ENCODE assay signal across 9 mouse cellular contexts in the genomic region with DNA sequence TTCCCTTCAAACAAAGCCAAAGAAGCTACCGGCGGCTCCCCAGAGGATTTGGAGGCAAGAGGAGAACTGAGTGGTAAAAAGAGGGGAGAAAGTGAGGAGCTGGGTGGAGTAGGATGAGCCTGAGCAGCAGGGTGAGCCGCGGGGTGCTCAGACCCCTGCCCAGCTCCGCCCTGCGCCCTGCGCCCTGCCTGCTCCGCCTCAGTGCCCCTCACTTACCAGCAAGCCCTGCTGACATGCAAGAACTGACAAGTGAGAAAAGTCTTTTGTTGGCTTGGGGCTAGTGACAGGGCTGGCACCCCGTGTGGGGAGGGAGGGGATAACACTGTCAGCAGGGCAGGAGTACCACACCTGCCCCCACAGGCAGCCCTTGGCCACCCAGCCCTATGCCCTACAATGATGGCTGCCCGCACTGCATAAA.
DNase-seq lines count a peak whose midpoint lies in the region; ATAC-seq and TF ChIP-seq lines count a peak whose summit lies in the region.
"Had no signal": no experiment of that assay in that cellular context is flagged by ENCODE, and none has a peak within 500 bp of the region (broad histone marks: within the 10 kb centered on the region; RNA-seq: fewer than 3 reads in every experiment).

No protein-coding gene starts in this region.

- TF ChIP-seq CTCF in forebrain, postnatal 0 days (IDR thresholded peaks at IDR 0.05; ENCODE audit: low read depth): peak; percentile 58

- WGBS in lung, embryonic 15.5 days: 0% methylated on average over 10 of the region's 10 CpGs
- WGBS in forebrain, postnatal 0 days: under 1% methylated on average over 10 of the region's 10 CpGs
- 2% methylated on average over 10 of the region's 10 CpGs for WGBS in intestine, embryonic 14.5 days
- WGBS in midbrain, embryonic 14.5 days: 6% methylated on average over 10 of the region's 10 CpGs

- H3K4me2 ChIP-seq in lung, embryonic 15.5 days: peak overlapping the region; percentile 67
- H3K4me2 ChIP-seq in forebrain, postnatal 0 days (ENCODE audit: low read depth): peak overlapping the region; percentile 95
- H3K4me2 ChIP-seq in intestine, embryonic 14.5 days (ENCODE audit: low read length): peak overlapping the region; percentile 62
- peak overlapping the region; percentile 97 for H3K4me2 ChIP-seq in midbrain, embryonic 14.5 days (ENCODE audit: low read length)
- H3K4me2 ChIP-seq: liver, embryonic 15.5 days had no signal

- peak overlapping the region; percentile 29 for H3K9ac ChIP-seq in lung, embryonic 15.5 days
- peak overlapping the region; percentile 51 for H3K9ac ChIP-seq in forebrain, postnatal 0 days
- peak overlapping the region; percentile 34 for H3K9ac ChIP-seq in intestine, embryonic 14.5 days (ENCODE audit: low read length)
- peak overlapping the region; percentile 71 for H3K9ac ChIP-seq in midbrain, embryonic 14.5 days (replicated peaks; ENCODE audit: low read length)
- H3K9ac ChIP-seq: liver, embryonic 15.5 days had no signal

- H3K27ac ChIP-seq in lung, embryonic 15.5 days: no peak overlapping the region
- H3K27ac ChIP-seq in forebrain, postnatal 0 days (ENCODE audit: low read depth, low read length): 0 out of 2 replicates have a peak overlapping the region, but pooled peaks have one; percentile 5
- H3K27ac ChIP-seq in intestine, embryonic 14.5 days (ENCODE audit: low read depth): no peak overlapping the region
- H3K27ac ChIP-seq in midbrain, embryonic 14.5 days (replicated peaks; ENCODE audit: low read depth, low read length): peak overlapping the region; percentile 57
- H3K27ac ChIP-seq: liver, embryonic 15.5 days had no signal

- intact Hi-C loops in left cerebral cortex, postnatal 25 days (cut with DNase I): no loop called here

- peak; percentile 74; the same call in 1 of the 2 replicates for ATAC-seq in lung, embryonic 15.5 days (ENCODE audit: borderline replicate concordance, extremely low read depth, low FRiP score, low TSS enrichment)
- peak; percentile 92 for ATAC-seq in forebrain, postnatal 0 days
- ATAC-seq in intestine, embryonic 14.5 days (replicated peaks; ENCODE audit: low FRiP score, low TSS enrichment, low read depth): peak; percentile 79
- ATAC-seq in midbrain, embryonic 14.5 days (ENCODE audit: low FRiP score, low TSS enrichment): peak; percentile 92

- no peak for DNase-seq in lung, adult 18-20 months
- DNase-seq in cerebellum, adult 9-11 months: peak; percentile 84
- DNase-seq in forebrain, postnatal 0 days: peak; percentile 55
- DNase-seq in intestine, embryonic 14.5 days (ENCODE audit: low spot score): peak; percentile 65
- peak; percentile 77 for DNase-seq in midbrain, embryonic 14.5 days
- no peak for DNase-seq in adrenal gland, postnatal 10 days
- DNase-seq in left cerebral cortex, postnatal 25 days (ENCODE audit: low spot score in 2 of 2): no peak

- no peaks in the 10 kb centered on the region for H3K36me3 ChIP-seq in lung, embryonic 15.5 days
- no peaks in the 10 kb centered on the region for H3K36me3 ChIP-seq in forebrain, postnatal 0 days (ENCODE audit: insufficient read depth)
- no peaks in the 10 kb centered on the region for H3K36me3 ChIP-seq in intestine, embryonic 14.5 days (ENCODE audit: control insufficient read depth, insufficient read depth, low read length)
- no peaks in the 10 kb centered on the region for H3K36me3 ChIP-seq in midbrain, embryonic 14.5 days (ENCODE audit: control insufficient read depth, insufficient read depth, low read length)
- H3K36me3 ChIP-seq: liver, embryonic 15.5 days had no signal

- peak overlapping the region; percentile 36 for H3K4me3 ChIP-seq in lung, embryonic 15.5 days
- H3K4me3 ChIP-seq in forebrain, postnatal 0 days (ENCODE audit: low read depth, low read length): peak overlapping the region; percentile 46
- H3K4me3 ChIP-seq in intestine, embryonic 14.5 days (ENCODE audit: low read depth, low read length): peak overlapping the region; percentile 33
- peak overlapping the region; percentile 57 for H3K4me3 ChIP-seq in midbrain, embryonic 14.5 days (replicated peaks; ENCODE audit: low read depth, low read length)
- H3K4me3 ChIP-seq: liver, embryonic 15.5 days had no signal

- H3K9me3 ChIP-seq in lung, embryonic 15.5 days: no peaks in the 10 kb centered on the region
- H3K9me3 ChIP-seq in forebrain, postnatal 0 days (ENCODE audit: low read length): no peaks in the 10 kb centered on the region
- H3K9me3 ChIP-seq in intestine, embryonic 14.5 days (ENCODE audit: control insufficient read depth, low read length): no peaks in the 10 kb centered on the region
- H3K9me3 ChIP-seq in midbrain, embryonic 14.5 days (ENCODE audit: control insufficient read depth, low read length): no peaks in the 10 kb centered on the region
- H3K9me3 ChIP-seq: liver, embryonic 15.5 days had no signal

- peaks cover 10% of the 10 kb centered on the region; the same call in 1 of the 2 replicates for H3K4me1 ChIP-seq in lung, embryonic 15.5 days
- H3K4me1 ChIP-seq in forebrain, postnatal 0 days (ENCODE audit: insufficient read depth): peaks cover 10% of the 10 kb centered on the region; the same call in 1 of the 2 replicates
- H3K4me1 ChIP-seq in intestine, embryonic 14.5 days (replicated peaks; ENCODE audit: control insufficient read depth, insufficient read depth, low read length): peaks cover 7% of the 10 kb centered on the region; the same call in 1 of the 2 replicates
- H3K4me1 ChIP-seq in midbrain, embryonic 14.5 days (ENCODE audit: control insufficient read depth, insufficient read depth, low read length): 0 out of 2 replicates have a peak, but pooled peaks cover 12% of the 10 kb centered on the region
- H3K4me1 ChIP-seq: liver, embryonic 15.5 days had no signal

- H3K27me3 ChIP-seq in lung, embryonic 15.5 days: peaks cover 11% of the 10 kb centered on the region; the same call in 1 of the 2 replicates
- no peaks in the 10 kb centered on the region for H3K27me3 ChIP-seq in forebrain, postnatal 0 days (ENCODE audit: insufficient read depth, low read length)
- peaks cover 6% of the 10 kb centered on the region for H3K27me3 ChIP-seq in intestine, embryonic 14.5 days (replicated peaks; ENCODE audit: control insufficient read depth, insufficient read depth, low read length)
- no peaks in the 10 kb centered on the region for H3K27me3 ChIP-seq in midbrain, embryonic 14.5 days (ENCODE audit: control insufficient read depth, insufficient read depth, low read length)

Comparison
In these comparisons a context has a peak if more than half of its experiments do, and no peak if none do; other contexts are left out.
1. H3K27ac ChIP-seq: peak in forebrain, postnatal 0 days (single experiment) and midbrain, embryonic 14.5 days (single experiment); none in lung, embryonic 15.5 days (single experiment) and intestine, embryonic 14.5 days (single experiment).
2. DNase-seq: peak in cerebellum, adult 9-11 months (single experiment), forebrain, postnatal 0 days (single experiment), intestine, embryonic 14.5 days (single experiment) and midbrain, embryonic 14.5 days (single experiment); none in lung, adult 18-20 months (0 of 2), adrenal gland, postnatal 10 days (single experiment) and left cerebral cortex, postnatal 25 days (0 of 2).
3. Peak in every context shown above with its lines, with median percentiles within 50 percentile points of each other: ATAC-seq, H3K4me2 ChIP-seq, H3K4me3 ChIP-seq and H3K9ac ChIP-seq.